Mouse (Mus musculus) neural tube, embryonic 11.5 days (tissue): ENCODE results near the gene Ly6g6f. TPM values are rescaled to one million over a fixed set of nuclear protein-coding genes. Genes with fewer than 3 reads are reported as not detected.

ENCODE experiments used
- ATAC-seq: fragments of 200-750 bp; cut with Nextera tagmentation; 2 replicates; pipeline ENCODE4 v1.8.0; 2017; ENCODE audit warnings: moderate number of reproducible peaks, mild to moderate bottlenecking, moderate TSS enrichment, moderate library complexity; ENCODE audit not compliant: insufficient read depth, low FRiP score, low TSS enrichment
- DNase-seq: peaks from one replicate; pipeline ENCODE4 v3.0.0-alpha.2; 2015; ENCODE audit warnings: low spot score
- H3K27ac ChIP-seq: fragments of 300-500 bp; sonication (generic); 2 replicates; pipeline ENCODE4 v1.5.1; 2014; ENCODE audit warnings: low read depth, mild to moderate bottlenecking, low read length
- H3K27me3 ChIP-seq: fragments of 300-500 bp; sonication (generic); 2 replicates; pipeline ENCODE4 v1.6.1; 2014; ENCODE audit warnings: mild to moderate bottlenecking, low read length, mixed read lengths; ENCODE audit not compliant: control insufficient read depth, insufficient read depth
- H3K36me3 ChIP-seq: fragments of 300-500 bp; sonication (generic); 2 replicates; pipeline ENCODE4 v1.6.1; 2014; ENCODE audit warnings: mild to moderate bottlenecking, low read length, moderate library complexity, mixed read lengths; ENCODE audit not compliant: control insufficient read depth, insufficient read depth
- H3K4me1 ChIP-seq: fragments of 300-500 bp; sonication (generic); 2 replicates; pipeline ENCODE4 v1.6.1; 2014; ENCODE audit warnings: low read length, mixed read lengths; ENCODE audit not compliant: control insufficient read depth, insufficient read depth
- H3K4me2 ChIP-seq: fragments of 300-500 bp; sonication (generic); 2 replicates; pipeline ENCODE4 v1.6.1; 2014; ENCODE audit warnings: low read depth, mild to moderate bottlenecking, moderate library complexity
- H3K4me3 ChIP-seq: fragments of 300-500 bp; sonication (generic); 2 replicates; pipeline ENCODE4 v1.5.1; 2014; ENCODE audit warnings: low read depth, low read length
- H3K9ac ChIP-seq: fragments of 300-500 bp; sonication (generic); 2 replicates; pipeline ENCODE4 v1.6.1; 2014; ENCODE audit warnings: mild to moderate bottlenecking, low read length
- H3K9me3 ChIP-seq: fragments of 300-500 bp; sonication (generic); 2 replicates; pipeline ENCODE4 v1.6.1; 2016; ENCODE audit warnings: low read length; ENCODE audit not compliant: control insufficient read depth
- WGBS: fragments of 180-500 bp; shearing (Covaris S2); extraction: QIAGEN DNeasy Blood & Tissue Kit; methylation state at CpG from one replicate; pipeline ENCODE4 v1.1.7; 2014; 5-methylcytosine and 5-hydroxymethylcytosine counted together
- polyA plus RNA-seq: library from polyadenylated mRNA; unstranded; fragments of >200 nt; fragmentation: Nextera tagmentation; extraction: Ambion mirVana; gene quantifications from 2 replicates; pipeline ENCODE4 v1.2.1, GENCODE M21; 2014

The Ly6g6f gene
- polyA plus RNA-seq, 1 experiment from 2014 or later, result 1.4 TPM

DNA sequence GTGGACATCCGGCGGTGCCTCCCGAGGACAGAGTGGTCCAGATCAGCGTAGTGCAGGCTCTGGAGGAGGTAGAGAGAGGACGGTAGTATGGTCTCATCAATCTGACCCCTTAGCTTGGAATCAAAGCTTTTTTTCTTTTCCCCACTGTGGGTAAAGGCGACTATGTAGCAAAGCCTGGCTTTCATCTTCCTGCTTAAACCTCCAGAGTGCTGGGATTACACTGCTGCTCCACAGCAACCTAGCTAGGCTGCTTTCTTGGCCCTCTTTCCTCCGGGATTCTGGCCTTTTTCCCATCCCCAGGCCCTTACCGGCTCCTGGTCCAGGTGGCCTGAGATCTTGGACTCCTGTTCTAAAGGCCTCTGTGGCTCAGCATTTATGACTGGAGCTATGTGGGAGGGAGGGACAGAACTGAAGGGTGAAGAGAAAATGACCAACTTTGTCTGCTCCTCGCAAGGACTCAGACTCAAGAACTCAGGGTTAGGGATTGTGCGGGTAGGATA is 21.0 kb downstream of the Ly6g6f start:
- DNase-seq (no peak), ATAC-seq (no peak)
- Histone ChIP-seq H3K27ac (no peak overlapping the region), H3K9me3 (no peaks in the 10 kb centered on the region), H3K27me3 (peaks cover 20% of the 10 kb centered on the region), H3K4me1 (peaks cover 21% of the 10 kb centered on the region), H3K4me2 (peak overlapping the region; percentile 57), H3K36me3 (peaks cover 2% of the 10 kb centered on the region; the same call in 1 of the 2 replicates), H3K9ac (no peak overlapping the region; the same call in 1 of the 2 replicates), H3K4me3 (no peak overlapping the region)
- 29% methylated on average over 10 of the region's 10 CpGs for WGBS

DNA sequence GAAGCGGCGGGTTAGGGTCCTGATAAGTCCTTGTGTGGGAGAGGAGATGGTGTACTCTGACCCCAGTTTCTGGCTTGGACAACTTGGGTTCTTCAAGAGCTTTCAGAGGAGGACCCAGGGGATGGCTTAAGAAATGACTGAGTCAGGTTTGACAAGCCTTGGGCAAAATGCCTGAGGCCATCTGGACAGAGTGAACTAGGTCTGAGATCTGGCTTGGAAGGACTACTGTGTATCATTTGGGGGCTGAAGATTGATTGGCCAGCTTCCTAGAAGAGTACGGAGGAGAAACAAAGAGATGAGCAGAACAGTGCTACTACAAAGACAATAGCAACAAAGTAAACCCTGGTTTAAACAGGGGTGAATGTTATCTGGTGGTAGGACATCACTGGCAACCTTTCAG is 21.9 kb downstream of the Ly6g6f start:
- Histone ChIP-seq H3K27me3 (peaks cover 20% of the 10 kb centered on the region), H3K4me2 (no peak overlapping the region), H3K27ac (no peak overlapping the region), H3K9me3 (no peaks in the 10 kb centered on the region), H3K9ac (no peak overlapping the region), H3K4me1 (peaks cover 21% of the 10 kb centered on the region), H3K4me3 (no peak overlapping the region), H3K36me3 (peaks cover 2% of the 10 kb centered on the region; the same call in 1 of the 2 replicates)
- 89% methylated on average over 3 of the region's 3 CpGs for WGBS
- no peak for DNase-seq
- ATAC-seq, result no peak

DNA sequence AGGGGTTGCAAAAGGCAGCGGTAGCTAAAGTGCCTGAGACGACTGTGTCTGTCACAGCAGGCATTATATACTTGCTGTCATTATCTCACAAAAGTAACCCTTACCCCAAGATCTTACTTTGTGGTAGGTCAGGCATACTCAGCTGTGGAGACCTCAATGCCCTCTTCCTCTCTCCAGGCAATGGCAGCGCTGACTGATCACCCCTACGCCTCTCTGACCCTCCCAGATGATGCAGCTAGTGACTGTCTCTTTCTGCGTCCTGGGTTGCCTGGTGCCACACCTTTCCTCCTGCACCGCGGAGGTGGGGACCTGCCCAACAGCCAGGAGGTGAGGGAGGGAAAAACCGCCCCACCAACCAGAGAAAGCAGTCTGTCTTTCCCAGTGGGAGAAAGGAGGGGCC is 24.1 kb downstream of the Ly6g6f start:
- H3K4me3 ChIP-seq, result 0 out of 2 replicates have a peak overlapping the region, but pooled peaks have one; percentile 60
- no peak for DNase-seq

DNA sequence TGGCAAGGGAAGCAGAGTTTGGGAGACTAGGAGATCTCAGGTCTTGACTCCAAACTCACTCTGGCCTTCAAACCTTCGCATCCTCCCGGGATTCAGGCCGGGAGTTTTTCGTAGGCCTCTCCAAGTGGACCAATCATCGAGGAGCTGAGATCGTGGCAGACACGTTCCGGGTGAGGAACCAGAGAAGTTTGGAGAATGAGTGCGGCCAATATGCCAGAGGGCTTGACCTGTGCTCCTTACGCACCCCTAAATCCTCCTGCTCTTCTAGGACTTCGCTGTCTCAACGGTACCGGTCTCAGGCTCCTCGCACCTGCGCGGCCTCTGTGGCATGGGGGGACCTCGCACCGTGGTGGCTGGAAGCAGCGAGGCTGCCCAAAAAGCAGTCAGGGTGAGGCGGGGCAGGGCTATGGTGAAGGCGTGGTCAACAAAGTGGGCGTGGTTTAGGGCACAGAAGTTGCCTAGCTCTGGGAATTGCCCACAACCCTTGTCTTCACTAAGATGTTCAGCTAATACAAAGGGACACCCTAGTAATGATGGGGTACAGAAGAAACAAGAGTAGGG is 24.6 kb downstream of the Ly6g6f start:
- H3K9ac ChIP-seq, result no peak overlapping the region; the same call in none of the 2 replicates
- H3K4me3 ChIP-seq, result peak overlapping the region; percentile 60
- H3K4me1 ChIP-seq, result peaks cover 23% of the 10 kb centered on the region
- H3K36me3 ChIP-seq, result peaks cover 7% of the 10 kb centered on the region
- H3K27me3 ChIP-seq, result peaks cover 17% of the 10 kb centered on the region
- ATAC-seq (no peak), DNase-seq (no peak)
- H3K9me3 ChIP-seq, result no peaks in the 10 kb centered on the region
- H3K4me2 ChIP-seq, result peak overlapping the region; percentile 92
- H3K27ac ChIP-seq, result no peak overlapping the region
- 60% methylated on average over 22 of the region's 22 CpGs for WGBS

More for the DNA sequence above, 24.1 kb downstream of the Ly6g6f start:
- Histone ChIP-seq H3K4me1 (peaks cover 23% of the 10 kb centered on the region), H3K9ac (no peak overlapping the region), H3K27ac (no peak overlapping the region), H3K36me3 (peaks cover 3% of the 10 kb centered on the region), H3K27me3 (peaks cover 17% of the 10 kb centered on the region), H3K4me2 (no peak overlapping the region), H3K9me3 (no peaks in the 10 kb centered on the region)
- WGBS, result 85% methylated on average over 8 of the region's 8 CpGs
- no peak for ATAC-seq

DNA sequence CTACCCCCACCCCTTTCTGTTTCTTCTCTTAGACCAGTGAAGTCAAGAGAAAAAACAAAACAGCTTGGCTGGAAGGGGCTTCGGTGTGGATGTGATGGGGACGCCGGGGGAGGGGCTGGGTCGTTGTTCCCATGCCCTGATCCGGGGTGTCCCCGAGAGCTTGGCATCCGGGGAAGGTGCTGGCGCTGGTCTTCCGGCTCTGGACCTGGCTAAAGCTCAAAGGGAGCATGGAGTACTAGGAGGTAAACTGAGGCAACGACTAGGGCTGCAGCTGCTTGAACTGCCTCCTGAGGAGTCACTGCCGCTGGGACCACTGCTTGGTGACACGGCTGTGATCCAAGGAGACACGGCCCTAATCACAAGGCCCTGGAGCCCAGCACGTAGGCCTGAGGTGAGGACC is 25.3 kb downstream of the Ly6g6f start:
- ATAC-seq (no peak), DNase-seq (no peak)
- H3K36me3 ChIP-seq, result peaks cover 10% of the 10 kb centered on the region
- 31% methylated on average over 14 of the region's 14 CpGs for WGBS
- peak overlapping the region; percentile 79 for H3K9ac ChIP-seq
- H3K27me3 ChIP-seq, result peaks cover 10% of the 10 kb centered on the region
- no peak overlapping the region for H3K27ac ChIP-seq
- peaks cover 19% of the 10 kb centered on the region for H3K4me1 ChIP-seq
- peak overlapping the region; percentile 60 for H3K4me3 ChIP-seq
- peak overlapping the region; percentile 92 for H3K4me2 ChIP-seq
- H3K9me3 ChIP-seq, result no peaks in the 10 kb centered on the region

DNA sequence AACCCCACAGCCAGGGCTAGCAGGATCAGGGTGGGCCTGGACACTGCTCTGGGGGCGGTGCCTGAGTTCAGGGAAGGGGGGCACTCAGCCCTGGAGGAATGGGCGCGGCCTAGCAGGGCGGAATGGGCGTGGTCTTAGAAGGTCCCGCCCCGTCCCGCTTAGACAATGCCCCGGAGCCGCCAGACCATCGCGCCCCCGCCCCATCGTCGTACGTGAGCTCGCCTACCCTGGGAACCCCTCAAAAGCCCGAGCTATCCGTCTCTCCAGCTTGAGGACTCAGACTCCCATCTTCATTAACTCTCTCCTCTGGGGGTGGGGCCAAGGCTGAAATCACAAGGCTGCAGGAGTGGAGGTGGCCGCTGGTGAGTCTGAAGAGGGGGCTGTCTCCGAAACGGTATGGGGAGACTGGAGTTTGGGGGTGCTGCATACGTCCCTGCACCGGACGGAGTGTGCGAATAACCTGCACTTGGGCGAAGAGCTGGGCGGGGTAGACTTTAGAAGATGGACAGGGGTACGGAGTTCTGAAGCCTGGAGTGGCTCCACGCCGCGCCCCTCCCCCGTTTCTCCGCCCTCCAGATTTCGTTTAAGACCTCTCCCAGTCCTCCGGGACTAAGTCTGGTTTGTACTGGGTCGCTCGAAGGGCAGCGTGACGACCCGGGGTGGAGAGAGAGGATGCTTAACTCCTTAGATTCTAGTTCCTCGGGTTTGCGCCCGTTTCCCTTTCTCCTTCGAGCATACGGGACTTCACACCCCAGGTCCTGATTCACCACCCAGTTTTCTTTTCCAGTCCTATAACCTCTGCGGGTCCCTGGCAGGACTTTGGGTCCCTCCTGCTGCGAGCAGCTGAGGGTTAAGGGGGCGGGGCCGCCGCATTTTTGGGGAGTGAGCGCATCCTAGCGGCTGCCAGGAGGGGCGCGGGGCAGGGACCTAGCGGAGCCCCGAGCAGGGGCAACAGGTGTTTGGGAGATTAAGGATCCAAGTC is 26.2 kb downstream of the Ly6g6f start, which contains the start of gene Ddah2:
Gene Ddah2 (plus strand): TSS at position 125 of the 982 bp plus-strand sequence.
- H3K4me3 ChIP-seq, result peak within 1 kb of the TSS; percentile 60
- H3K4me1 ChIP-seq, result peaks cover 10% of the 10 kb centered on the region
- H3K27ac ChIP-seq, result peak within 1 kb of the TSS; percentile 73
- WGBS, result under 1% methylated on average over 56 of the region's 57 CpGs
- H3K4me2 ChIP-seq, result peak within 1 kb of the TSS; percentile 92
- peaks cover 14% of the 10 kb centered on the region for H3K36me3 ChIP-seq
- DNase-seq, result peak; percentile 96
- peaks cover 2% of the 10 kb centered on the region; the same call in 1 of the 2 replicates for H3K27me3 ChIP-seq
- ATAC-seq, result peak; percentile 93
- no peaks in the 10 kb centered on the region for H3K9me3 ChIP-seq
- peak within 1 kb of the TSS; percentile 79 for H3K9ac ChIP-seq

DNA sequence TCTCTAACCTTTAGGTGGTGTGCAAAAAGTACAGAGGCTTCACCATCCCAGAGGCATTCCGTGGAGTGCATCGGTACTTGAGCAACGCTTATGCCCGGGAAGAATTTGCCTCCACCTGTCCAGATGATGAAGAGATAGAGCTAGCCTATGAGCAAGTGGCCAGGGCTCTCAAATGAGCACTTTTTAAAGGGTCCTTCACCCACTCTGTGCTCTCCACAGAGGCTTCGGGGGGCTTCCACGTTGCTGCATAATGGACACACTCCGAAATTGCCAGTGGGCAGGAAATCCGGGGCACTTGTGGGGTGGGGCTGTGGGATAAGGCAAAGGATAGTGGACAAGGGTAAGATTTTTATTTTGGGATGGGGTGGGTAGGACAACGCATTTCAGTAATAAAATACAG is 27.1 kb downstream of the Ly6g6f start:
- DNase-seq (no peak), ATAC-seq (peak; percentile 2)
- peaks cover 19% of the 10 kb centered on the region for H3K36me3 ChIP-seq
- no peak overlapping the region for H3K27ac ChIP-seq
- H3K4me1 ChIP-seq, result peaks cover 10% of the 10 kb centered on the region
- no peaks in the 10 kb centered on the region for H3K9me3 ChIP-seq
- no peak overlapping the region for H3K4me2 ChIP-seq
- no peaks in the 10 kb centered on the region for H3K27me3 ChIP-seq
- H3K4me3 ChIP-seq, result peak overlapping the region; percentile 60
- H3K9ac ChIP-seq, result no peak overlapping the region; the same call in 1 of the 2 replicates
- WGBS, result 74% methylated on average over 9 of the region's 9 CpGs

DNA sequence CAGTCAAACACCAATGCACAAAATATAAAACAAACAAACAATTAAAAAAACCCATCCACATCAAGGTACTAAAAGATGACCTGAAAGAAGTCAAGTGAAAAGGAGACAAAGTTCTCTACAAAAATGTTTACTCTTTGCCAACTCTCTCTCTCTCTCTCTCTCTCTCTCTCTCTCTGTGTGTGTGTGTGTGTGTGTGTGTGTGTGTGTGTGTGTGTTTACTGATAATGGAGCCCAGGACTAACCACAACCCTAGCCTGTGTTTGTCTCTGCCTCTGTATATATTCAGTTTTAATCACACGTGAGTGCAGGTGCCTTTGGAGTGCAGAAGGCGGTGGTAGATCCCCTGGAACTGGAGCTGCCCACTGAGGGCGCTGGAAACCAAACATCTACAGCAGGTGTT is 28.3 kb downstream of the Ly6g6f start:
- H3K27ac ChIP-seq, result no peak overlapping the region
- WGBS, result 79% methylated on average over 3 of the region's 3 CpGs
- H3K27me3 ChIP-seq, result no peaks in the 10 kb centered on the region
- no peak for ATAC-seq
- peaks cover 24% of the 10 kb centered on the region for H3K36me3 ChIP-seq
- DNase-seq, result no peak
- H3K9me3 ChIP-seq, result no peaks in the 10 kb centered on the region
- H3K4me1 ChIP-seq, result peaks cover 13% of the 10 kb centered on the region
- H3K4me3 ChIP-seq, result no peak overlapping the region
- no peak overlapping the region for H3K4me2 ChIP-seq
- no peak overlapping the region for H3K9ac ChIP-seq
